Mouse (Mus musculus): ENCODE measurements around the gene Prkce. TPM values are rescaled to one million over a fixed set of nuclear protein-coding genes. Genes with fewer than 3 reads are reported as not detected.

Gene Prkce
- polyA plus RNA-seq, 1 experiment from 2014 or later: 42.6 TPM

- H3K4me1 ChIP-seq: peaks cover 7% of the 10 kb centered on the region
- H3K27ac ChIP-seq (replicated peaks): no peak overlapping the region
- no peak overlapping the region for H3K4me2 ChIP-seq (replicated peaks)
- ATAC-seq (replicated peaks): no peak
- no peaks in the 10 kb centered on the region for H3K9me3 ChIP-seq
- no peaks in the 10 kb centered on the region for H3K27me3 ChIP-seq
- no peak overlapping the region for H3K4me3 ChIP-seq
- no peaks in the 10 kb centered on the region for H3K36me3 ChIP-seq
- 90% methylated on average over 5 of the region's 5 CpGs for WGBS
- H3K9ac ChIP-seq (replicated peaks): no peak overlapping the region
Observed at GRCm38 (mm10) chr17:86208821-86209186, 41.2 kb downstream of the Prkce start.

GRCm38 (mm10) chr17:86209680-86210251 is 42.2 kb downstream of the Prkce start:
- Histone ChIP-seq H3K9me3 (no peaks in the 10 kb centered on the region), H3K4me1 (0 out of 2 replicates have a peak, but pooled peaks cover 6% of the 10 kb centered on the region), H3K27me3 (no peaks in the 10 kb centered on the region), H3K4me2 (replicated peaks) (no peak overlapping the region), H3K27ac (replicated peaks) (no peak overlapping the region), H3K9ac (replicated peaks) (no peak overlapping the region), H3K36me3 (no peaks in the 10 kb centered on the region), H3K4me3 (no peak overlapping the region)
- ATAC-seq (replicated peaks): no peak
- WGBS: 84% methylated on average over 13 of the region's 13 CpGs

- H3K27ac ChIP-seq (replicated peaks): no peak overlapping the region
- H3K4me3 ChIP-seq: no peak overlapping the region
- H3K9ac ChIP-seq (replicated peaks): no peak overlapping the region
- H3K4me1 ChIP-seq: 0 out of 2 replicates have a peak, but pooled peaks cover 6% of the 10 kb centered on the region
- H3K36me3 ChIP-seq: no peaks in the 10 kb centered on the region
- 96% methylated on average over 3 of the region's 3 CpGs for WGBS
- H3K27me3 ChIP-seq: no peaks in the 10 kb centered on the region
- no peak overlapping the region for H3K4me2 ChIP-seq (replicated peaks)
- ATAC-seq (replicated peaks): no peak
- no peaks in the 10 kb centered on the region for H3K9me3 ChIP-seq
Observed at GRCm38 (mm10) chr17:86212204-86212603, 44.6 kb downstream of the Prkce start.

GRCm38 (mm10) chr17:86214285-86214684 is 46.7 kb downstream of the Prkce start:
- H3K27ac ChIP-seq (replicated peaks): peak overlapping the region; percentile 57
- H3K9me3 ChIP-seq: no peaks in the 10 kb centered on the region
- no peak overlapping the region for H3K4me3 ChIP-seq
- no peaks in the 10 kb centered on the region for H3K36me3 ChIP-seq
- ATAC-seq (replicated peaks): no peak
- H3K4me2 ChIP-seq (replicated peaks): no peak overlapping the region
- WGBS: 38% methylated on average over 9 of the region's 9 CpGs
- H3K4me1 ChIP-seq: 0 out of 2 replicates have a peak, but pooled peaks cover 9% of the 10 kb centered on the region
- H3K27me3 ChIP-seq: no peaks in the 10 kb centered on the region
- H3K9ac ChIP-seq (replicated peaks): no peak overlapping the region

GRCm38 (mm10) chr17:86214741-86215140 is 47.2 kb downstream of the Prkce start:
- H3K4me2 ChIP-seq (replicated peaks): no peak overlapping the region
- ATAC-seq (replicated peaks): no peak
- H3K4me3 ChIP-seq: no peak overlapping the region
- no peaks in the 10 kb centered on the region for H3K36me3 ChIP-seq
- H3K27me3 ChIP-seq: no peaks in the 10 kb centered on the region
- 76% methylated on average over 14 of the region's 14 CpGs for WGBS
- peak overlapping the region; percentile 57; the same call in 1 of the 2 replicates for H3K27ac ChIP-seq (replicated peaks)
- no peaks in the 10 kb centered on the region for H3K9me3 ChIP-seq
- no peak overlapping the region for H3K9ac ChIP-seq (replicated peaks)
- H3K4me1 ChIP-seq: 0 out of 2 replicates have a peak, but pooled peaks cover 9% of the 10 kb centered on the region

- Histone ChIP-seq H3K27ac (replicated peaks) (no peak overlapping the region), H3K4me3 (no peak overlapping the region), H3K4me2 (replicated peaks) (no peak overlapping the region), H3K36me3 (no peaks in the 10 kb centered on the region), H3K27me3 (no peaks in the 10 kb centered on the region), H3K9ac (replicated peaks) (no peak overlapping the region), H3K4me1 (0 out of 2 replicates have a peak, but pooled peaks cover 9% of the 10 kb centered on the region), H3K9me3 (no peaks in the 10 kb centered on the region)
- no peak for ATAC-seq (replicated peaks)
- 88% methylated on average over 7 of the region's 7 CpGs for WGBS
Observed at GRCm38 (mm10) chr17:86215771-86216170, 48.2 kb downstream of the Prkce start.

- no peaks in the 10 kb centered on the region for H3K36me3 ChIP-seq
- no peak for ATAC-seq (replicated peaks)
Observed at GRCm38 (mm10) chr17:86217468-86217867, 49.9 kb downstream of the Prkce start.

GRCm38 (mm10) chr17:86218553-86218952 is 51.0 kb downstream of the Prkce start:
- H3K27ac ChIP-seq (replicated peaks): no peak overlapping the region
- H3K4me1 ChIP-seq: 0 out of 2 replicates have a peak, but pooled peaks cover 9% of the 10 kb centered on the region
- 86% methylated on average over 11 of the region's 11 CpGs for WGBS
- H3K27me3 ChIP-seq: no peaks in the 10 kb centered on the region
- no peaks in the 10 kb centered on the region for H3K36me3 ChIP-seq
- H3K9ac ChIP-seq (replicated peaks): no peak overlapping the region
- no peak overlapping the region for H3K4me3 ChIP-seq
- no peaks in the 10 kb centered on the region for H3K9me3 ChIP-seq
- ATAC-seq (replicated peaks): no peak
- no peak overlapping the region for H3K4me2 ChIP-seq (replicated peaks)

More at GRCm38 (mm10) chr17:86217468-86217867, 49.9 kb downstream of the Prkce start:
- H3K4me2 ChIP-seq (replicated peaks): no peak overlapping the region
- 47% methylated on average over 5 of the region's 5 CpGs for WGBS
- H3K9me3 ChIP-seq: no peaks in the 10 kb centered on the region
- no peak overlapping the region for H3K4me3 ChIP-seq
- no peak overlapping the region for H3K27ac ChIP-seq (replicated peaks)
- 0 out of 2 replicates have a peak, but pooled peaks cover 9% of the 10 kb centered on the region for H3K4me1 ChIP-seq
- no peak overlapping the region for H3K9ac ChIP-seq (replicated peaks)
- H3K27me3 ChIP-seq: no peaks in the 10 kb centered on the region

GRCm38 (mm10) chr17:86225488-86226186 is 58.1 kb downstream of the Prkce start:
- Histone ChIP-seq H3K9me3 (no peaks in the 10 kb centered on the region), H3K27ac (replicated peaks) (no peak overlapping the region), H3K9ac (replicated peaks) (no peak overlapping the region), H3K27me3 (no peaks in the 10 kb centered on the region), H3K4me3 (no peak overlapping the region), H3K4me1 (peaks cover 14% of the 10 kb centered on the region; the same call in 1 of the 2 replicates), H3K4me2 (replicated peaks) (no peak overlapping the region), H3K36me3 (no peaks in the 10 kb centered on the region)
- 71% methylated on average over 10 of the region's 10 CpGs for WGBS
- ATAC-seq (replicated peaks): peak; percentile 29; the same call in 1 of the 2 replicates

- 67% methylated on average over 8 of the region's 8 CpGs for WGBS
Observed at GRCm38 (mm10) chr17:86226198-86226597, 58.6 kb downstream of the Prkce start.

GRCm38 (mm10) chr17:86226635-86227034 is 59.0 kb downstream of the Prkce start:
- 83% methylated on average over 7 of the region's 7 CpGs for WGBS
- peaks cover 18% of the 10 kb centered on the region for H3K4me1 ChIP-seq
- no peak for ATAC-seq (replicated peaks)
- H3K27me3 ChIP-seq: no peaks in the 10 kb centered on the region
- H3K4me2 ChIP-seq (replicated peaks): no peak overlapping the region
- H3K9ac ChIP-seq (replicated peaks): no peak overlapping the region
- no peaks in the 10 kb centered on the region for H3K36me3 ChIP-seq
- no peak overlapping the region for H3K27ac ChIP-seq (replicated peaks)
- no peak overlapping the region for H3K4me3 ChIP-seq
- no peaks in the 10 kb centered on the region for H3K9me3 ChIP-seq

More at GRCm38 (mm10) chr17:86226198-86226597, 58.6 kb downstream of the Prkce start:
- Histone ChIP-seq H3K36me3 (no peaks in the 10 kb centered on the region), H3K4me2 (replicated peaks) (no peak overlapping the region), H3K9ac (replicated peaks) (no peak overlapping the region), H3K27ac (replicated peaks) (no peak overlapping the region), H3K4me1 (peaks cover 14% of the 10 kb centered on the region; the same call in 1 of the 2 replicates), H3K27me3 (no peaks in the 10 kb centered on the region), H3K9me3 (no peaks in the 10 kb centered on the region), H3K4me3 (no peak overlapping the region)
- ATAC-seq (replicated peaks): no peak

GRCm38 (mm10) chr17:86227389-86227788 is 59.8 kb downstream of the Prkce start:
- Histone ChIP-seq H3K9me3 (no peaks in the 10 kb centered on the region), H3K36me3 (no peaks in the 10 kb centered on the region), H3K27ac (replicated peaks) (no peak overlapping the region), H3K27me3 (no peaks in the 10 kb centered on the region), H3K4me1 (peaks cover 25% of the 10 kb centered on the region), H3K4me2 (replicated peaks) (no peak overlapping the region), H3K4me3 (no peak overlapping the region), H3K9ac (replicated peaks) (no peak overlapping the region)
- WGBS: 71% methylated on average over 3 of the region's 3 CpGs
- ATAC-seq (replicated peaks): no peak

Measured in forebrain, embryonic 15.5 days (tissue).